Mouse (Mus musculus): ENCODE data around the gene Obox1. TPM values are rescaled to one million over a fixed set of nuclear protein-coding genes. Genes with fewer than 3 reads are reported as not detected.
"Not testable (repeated sequence)": the region's sequence is repeated elsewhere in the genome, so short reads cannot be mapped to it uniquely, and the experiment has no call there.

Gene Obox1
- total RNA-seq (2021) = not detected
- long read RNA-seq, experiment 1 = 0 reads
- long read RNA-seq, experiment 2 = 0 reads

DNA sequence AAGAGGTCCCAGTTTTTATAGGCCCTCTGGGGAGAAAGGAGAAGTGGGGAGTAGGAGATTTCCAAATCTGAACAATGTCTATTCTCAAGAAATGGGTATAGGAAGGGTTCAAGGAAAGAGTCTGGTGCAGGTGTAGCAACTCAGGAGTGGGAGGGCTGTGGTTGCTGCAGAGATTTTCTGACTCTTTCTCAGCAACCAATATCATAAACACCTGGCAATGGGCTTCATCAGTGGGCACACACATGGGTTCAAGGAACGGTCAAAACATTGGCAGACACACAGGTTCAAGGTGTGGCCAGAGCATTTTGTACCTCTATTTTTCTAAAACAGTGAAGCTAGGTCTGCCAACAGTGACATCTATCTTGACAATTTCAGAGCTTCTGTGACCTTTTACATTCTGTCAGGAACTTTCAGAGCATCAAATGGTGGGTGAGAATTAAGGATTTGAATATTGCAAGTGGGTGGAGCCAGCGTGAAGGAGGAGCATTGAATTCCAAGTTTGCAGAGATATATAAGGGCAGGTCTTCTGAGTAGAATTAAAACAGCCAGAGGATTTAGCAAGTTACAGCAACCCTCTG lies at the start of gene Obox1, which contains the start of gene Obox2:
Obox1 (plus strand) TSS at position 528 of the 578 bp plus-strand sequence.
Obox2 (plus strand) TSS at position 301 of the 578 bp plus-strand sequence.
- not testable (repeated sequence) for DNase-seq (ENCODE audit: low spot score in 2 of 2)

DNA sequence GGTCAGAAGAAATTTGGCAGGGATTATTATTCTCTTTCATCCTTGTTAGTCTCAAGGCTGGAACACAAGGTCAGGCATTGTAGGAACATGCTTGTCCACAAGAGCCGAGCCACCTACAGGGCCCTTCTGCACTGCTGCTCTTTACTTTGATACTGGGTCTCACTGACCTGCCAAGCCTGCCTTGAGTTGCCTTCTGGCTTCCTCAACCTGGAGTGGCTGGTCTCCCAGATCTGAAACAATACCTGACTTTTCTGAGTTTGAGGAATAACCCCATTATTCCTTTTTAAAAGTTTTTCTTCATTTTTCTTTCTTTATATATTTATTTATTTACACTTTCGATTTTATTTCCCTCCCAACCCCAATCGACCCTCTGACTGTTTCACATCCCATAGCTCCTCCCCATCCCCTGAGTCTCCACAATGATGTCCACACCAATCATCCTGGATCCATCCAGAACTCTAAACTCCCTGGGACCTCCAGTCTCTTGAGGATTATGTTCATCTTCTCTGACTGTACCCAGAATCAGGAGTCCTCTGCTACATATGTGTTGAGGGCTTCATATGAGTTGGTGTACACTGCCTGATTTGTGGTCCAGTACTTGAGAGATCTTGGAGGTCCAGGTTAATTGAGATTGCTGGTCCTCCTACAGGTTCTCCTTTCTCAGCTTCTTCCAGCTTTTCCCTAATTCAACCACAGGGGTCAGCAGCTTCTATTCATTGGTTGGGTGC lies 10.6 kb downstream of the Obox1 start:
- DNase-seq (ENCODE audit: low spot score in 2 of 2) = not testable (repeated sequence)

DNA sequence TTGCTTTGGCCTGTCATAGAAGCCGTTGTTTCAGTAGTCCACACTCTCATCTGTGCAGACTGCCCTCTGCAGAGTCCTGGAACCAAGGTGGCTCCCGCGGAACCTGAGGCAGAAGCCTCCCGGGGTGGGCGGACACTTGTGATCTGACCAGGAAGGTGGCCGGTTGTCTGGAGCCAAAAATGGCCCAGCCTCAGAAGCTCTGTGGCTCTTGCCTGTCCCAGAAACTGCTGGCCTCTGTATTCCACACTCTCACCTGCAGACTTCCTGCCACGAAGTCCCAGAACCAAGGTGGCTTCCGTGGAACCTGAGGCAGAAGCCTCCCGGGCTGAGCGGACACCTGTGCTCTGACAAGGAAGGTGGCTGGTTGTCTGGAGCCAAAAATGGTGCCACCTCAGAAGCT lies 18.1 kb downstream of the Obox1 start:
- not testable (repeated sequence) for DNase-seq (ENCODE audit: low spot score in 2 of 2)

GRCm38 (mm10) chr7:15418046-15418445 lies 29.3 kb downstream of the Obox1 start:
- not testable (repeated sequence) for DNase-seq (ENCODE audit: low spot score in 2 of 2)

GRCm38 (mm10) chr7:15425537-15425936 lies 36.8 kb downstream of the Obox1 start:
- DNase-seq (ENCODE audit: low spot score in 2 of 2) = not testable (repeated sequence)

- not testable (repeated sequence) for DNase-seq (ENCODE audit: low spot score in 2 of 2)
Measured at GRCm38 (mm10) chr7:15509411-15509810, 120.7 kb downstream of the Obox1 start.

Other genes with a start within 250 kb of the Obox1 start
- gene Obox2, start 227 bp upstream of the Obox1 start, total RNA-seq (2021) = not detected

Data from left cerebral cortex, adult 18-20 months (tissue).